Mouse (Mus musculus): ENCODE data around the gene Krt2. TPM values are rescaled to one million over a fixed set of nuclear protein-coding genes. Genes with fewer than 3 reads are reported as not detected.

Gene Krt2
- total RNA-seq (2012; rRNA removed), result not detected in 2 replicates
- not detected for polyA plus RNA-seq (2012; ENCODE audit: insufficient read depth in 1 of 2, insufficient read length in 2 of 2, low read depth in 1 of 2, low replicate concordance in 2 of 2, missing spikeins in 1 of 2)

DNA sequence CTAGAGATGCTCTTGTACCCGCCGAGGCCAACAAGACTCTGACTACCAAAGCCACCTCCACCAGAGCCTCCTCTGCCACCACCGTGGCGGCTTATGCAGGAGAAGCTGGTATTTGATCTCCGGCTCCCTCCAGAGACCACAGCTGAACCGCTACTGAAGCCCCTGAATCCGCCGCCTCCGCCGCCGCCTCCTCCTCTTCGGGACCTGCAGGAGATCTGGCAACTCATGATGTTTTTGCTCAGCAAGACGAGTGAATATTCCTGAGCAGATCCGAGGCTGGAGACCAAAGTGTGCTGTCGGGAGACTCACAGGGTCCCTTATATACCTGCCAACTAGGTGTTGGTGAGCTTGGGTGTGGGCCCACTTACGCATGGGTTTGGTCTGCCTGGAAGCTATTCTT, at the start of gene Krt2:
Krt2 (minus strand) TSS at position 295 of the 400 bp plus-strand sequence.
- no peaks in the 10 kb centered on the region for H3K4me1 ChIP-seq (ENCODE audit: control insufficient read depth in 1 of 2, insufficient read depth in 2 of 2, low read length in 2 of 2)
- no peak within 1 kb of the TSS for H3K4me3 ChIP-seq (ENCODE audit: control insufficient read depth in 1 of 2, insufficient read depth in 1 of 2, low read depth in 2 of 2, low read length in 2 of 2)
- no peaks in the 10 kb centered on the region for H3K27me3 ChIP-seq (ENCODE audit: control insufficient read depth in 1 of 2, insufficient read depth in 2 of 2, low read length in 2 of 2)
- no peaks in the 10 kb centered on the region for H3K36me3 ChIP-seq (ENCODE audit: control insufficient read depth in 1 of 2, insufficient read depth in 2 of 2, low read length in 2 of 2)
- H3K9me3 ChIP-seq (replicated peaks; ENCODE audit: insufficient read depth, low read length), result no peaks in the 10 kb centered on the region
- no peak for DNase-seq (ENCODE audit: low read depth, low spot score)
- H3K79me2 ChIP-seq (ENCODE audit: control insufficient read depth, insufficient read depth, low read length, poor library complexity), result no peaks in the 10 kb centered on the region
- H3K9ac ChIP-seq (ENCODE audit: control insufficient read depth, low read depth, low read length, poor library complexity, severe bottlenecking), result no peak within 1 kb of the TSS
- no peak within 1 kb of the TSS for H3K27ac ChIP-seq (ENCODE audit: control insufficient read depth, low read depth, low read length)
- TF ChIP-seq NELFE (IDR thresholded peaks at IDR 0.05; ENCODE audit: low read depth, low read length), result no peak
- no peak for TF ChIP-seq MXI1 (IDR thresholded peaks at IDR 0.05; ENCODE audit: low read depth, low read length)
- TF ChIP-seq POLR2AphosphoS2 (IDR thresholded peaks at IDR 0.05; ENCODE audit: low read length), result no peak
- TF ChIP-seq SIN3A (IDR thresholded peaks at IDR 0.05; ENCODE audit: low read length), result no peak
- no peak for TF ChIP-seq BHLHE40 (IDR thresholded peaks at IDR 0.05; ENCODE audit: borderline replicate concordance, low read depth, low read length)
- TF ChIP-seq USF2 (IDR thresholded peaks at IDR 0.05; ENCODE audit: borderline replicate concordance in 1 of 2, insufficient read depth in 1 of 2, low read depth in 1 of 2, low read length in 2 of 2), result no peak
- no peak for TF ChIP-seq TAL1 (IDR thresholded peaks at IDR 0.05; ENCODE audit: low read length)
- no peak for TF ChIP-seq POLR2A (IDR thresholded peaks at IDR 0.05; ENCODE audit: control insufficient read depth in 1 of 2, insufficient read depth in 1 of 2, low read depth in 1 of 2, low read length in 2 of 2, poor library complexity in 1 of 2)
- no peak for TF ChIP-seq ZNF384 (IDR thresholded peaks at IDR 0.05; ENCODE audit: low read depth, low read length)
- TF ChIP-seq USF1 (IDR thresholded peaks at IDR 0.05; ENCODE audit: low read depth, low read length), result no peak
- no peak for TF ChIP-seq GATA1 (IDR thresholded peaks at IDR 0.05; ENCODE audit: low read depth, low read length)

DNA sequence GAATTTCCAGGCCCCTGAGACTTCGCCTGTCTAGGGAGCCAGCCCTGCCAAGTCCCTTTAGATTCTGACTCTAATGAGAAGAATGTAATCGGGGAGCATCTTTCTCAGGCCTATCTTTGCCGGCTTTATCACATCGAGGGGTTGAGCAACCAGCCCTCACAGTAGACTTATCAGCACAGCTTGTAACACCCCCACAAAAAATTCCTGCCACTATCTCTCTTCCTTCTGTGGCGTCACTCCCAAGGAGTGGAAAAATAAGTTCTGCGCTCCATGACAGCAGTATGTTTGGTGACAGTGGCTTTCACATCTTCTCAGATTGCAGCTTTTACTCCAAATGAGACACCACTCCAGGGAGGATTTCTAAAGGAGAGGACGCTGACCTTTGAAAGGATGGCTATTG, 48.8 kb upstream of the Krt2 start:
- H3K36me3 ChIP-seq (ENCODE audit: control insufficient read depth in 1 of 2, insufficient read depth in 2 of 2, low read length in 2 of 2), result no peaks in the 10 kb centered on the region
- no peak overlapping the region for H3K9ac ChIP-seq (ENCODE audit: control insufficient read depth, low read depth, low read length, poor library complexity, severe bottlenecking)
- no peaks in the 10 kb centered on the region for H3K4me1 ChIP-seq (ENCODE audit: control insufficient read depth in 1 of 2, insufficient read depth in 2 of 2, low read length in 2 of 2)
- no peaks in the 10 kb centered on the region for H3K9me3 ChIP-seq (replicated peaks; ENCODE audit: insufficient read depth, low read length)
- TF ChIP-seq SIN3A (IDR thresholded peaks at IDR 0.05; ENCODE audit: low read length) (no peak), NELFE (IDR thresholded peaks at IDR 0.05; ENCODE audit: low read depth, low read length) (no peak), ELF1 (IDR thresholded peaks at IDR 0.05; ENCODE audit: low read depth, low read length) (no peak), TCF12 (IDR thresholded peaks at IDR 0.05; ENCODE audit: low read depth, low read length) (no peak), POLR2AphosphoS2 (IDR thresholded peaks at IDR 0.05; ENCODE audit: low read length) (no peak), HCFC1 (IDR thresholded peaks at IDR 0.05; ENCODE audit: low read depth, low read length) (no peak), ZKSCAN1 (IDR thresholded peaks at IDR 0.05; ENCODE audit: low read depth, low read length) (no peak), UBTF (IDR thresholded peaks at IDR 0.05; ENCODE audit: borderline replicate concordance, insufficient read depth, low read depth, low read length) (no peak), GATA1 (IDR thresholded peaks at IDR 0.05; ENCODE audit: low read depth, low read length) (no peak), ZC3H11A (IDR thresholded peaks at IDR 0.05; ENCODE audit: low read depth, low read length) (no peak), POLR2AphosphoS5 (IDR thresholded peaks at IDR 0.05; ENCODE audit: borderline replicate concordance, low read depth, low read length) (no peak), TBP (IDR thresholded peaks at IDR 0.05; ENCODE audit: low read depth, low read length) (no peak), KAT2A (conservative IDR thresholded peaks at IDR 0.05; ENCODE audit: low read depth, low read length) (no peak), BHLHE40 (IDR thresholded peaks at IDR 0.05; ENCODE audit: borderline replicate concordance, low read depth, low read length) (no peak), TAL1 (IDR thresholded peaks at IDR 0.05; ENCODE audit: low read length) (no peak), NRF1 (IDR thresholded peaks at IDR 0.05; ENCODE audit: insufficient read depth, low read depth, low read length, poor library complexity, severe bottlenecking) (no peak)
- no peaks in the 10 kb centered on the region for H3K79me2 ChIP-seq (ENCODE audit: control insufficient read depth, insufficient read depth, low read length, poor library complexity)
- no peak overlapping the region for H3K27ac ChIP-seq (ENCODE audit: control insufficient read depth, low read depth, low read length)
- H3K27me3 ChIP-seq (ENCODE audit: control insufficient read depth in 1 of 2, insufficient read depth in 2 of 2, low read length in 2 of 2), result peaks cover 0 to 2% of the 10 kb centered on the region in 2 experiments; a peak in 2 of 4 replicates
- no peak overlapping the region for H3K4me3 ChIP-seq (ENCODE audit: control insufficient read depth in 1 of 2, insufficient read depth in 1 of 2, low read depth in 2 of 2, low read length in 2 of 2)
- DNase-seq (ENCODE audit: low read depth, low spot score), result no peak

Data from MEL (cell line).